Mouse (Mus musculus) embryonic facial prominence, embryonic 10.5 days (tissue): ENCODE results near the gene Vmn1r56. TPM values are rescaled to one million over a fixed set of nuclear protein-coding genes. Genes with fewer than 3 reads are reported as not detected.
"Not testable (repeated sequence)": the region's sequence is repeated elsewhere in the genome, so short reads cannot be mapped to it uniquely, and the experiment has no call there.

Source experiments
- DNase-seq: peaks from one replicate; pipeline ENCODE4 v3.0.0-alpha.2; 2017; ENCODE audit warnings: low spot score
- H3K27ac ChIP-seq: fragments of 300-500 bp; sonication (generic); replicated peaks from 2 replicates; pipeline ENCODE4 v1.5.1; 2016; ENCODE audit warnings: mild to moderate bottlenecking
- H3K27me3 ChIP-seq: fragments of 300-500 bp; sonication (generic); replicated peaks from 2 replicates; pipeline ENCODE4 v1.6.1; 2016; ENCODE audit warnings: low read depth, mild to moderate bottlenecking; ENCODE audit not compliant: poor library complexity, severe bottlenecking
- H3K36me3 ChIP-seq: fragments of 300-500 bp; sonication (generic); replicated peaks from 2 replicates; pipeline ENCODE4 v1.6.1; 2016; ENCODE audit warnings: mild to moderate bottlenecking, moderate library complexity
- H3K4me1 ChIP-seq: fragments of 300-500 bp; sonication (generic); 2 replicates; pipeline ENCODE4 v1.6.1; 2016
- H3K4me3 ChIP-seq: fragments of 300-500 bp; sonication (generic); 2 replicates; pipeline ENCODE4 v1.5.1; 2016; ENCODE audit warnings: mild to moderate bottlenecking, moderate library complexity
- H3K9me3 ChIP-seq: fragments of 300-500 bp; sonication (generic); 2 replicates; pipeline ENCODE4 v1.6.1; 2016; ENCODE audit warnings: mild to moderate bottlenecking
- WGBS: fragments of 180-500 bp; shearing (Covaris S2); methylation state at CpG from one replicate; pipeline ENCODE4 v1.1.7; 2016; 5-methylcytosine and 5-hydroxymethylcytosine counted together
- polyA plus RNA-seq: library from polyadenylated mRNA; unstranded; fragments of >200 nt; fragmentation: Nextera tagmentation; extraction: Ambion mirVana; gene quantifications from 2 replicates; pipeline ENCODE4 v1.2.1, GENCODE M21; 2016

Vmn1r56 gene
- not detected in 2 replicates for polyA plus RNA-seq

- not testable (repeated sequence) for H3K36me3 ChIP-seq, H3K27ac ChIP-seq, H3K27me3 ChIP-seq, H3K4me1 ChIP-seq, H3K4me3 ChIP-seq, DNase-seq
- peaks cover 12% of the 10 kb centered on the region; the same call in 1 of the 2 replicates for H3K9me3 ChIP-seq
These were observed at the start of gene Vmn1r56 for GRCm38 (mm10) chr7:5196647-5197046. Gene Vmn1r56, minus strand, starts transcription at chr7:5196747.

GRCm38 (mm10) chr7:5218193-5218592 lies 21.6 kb upstream of the Vmn1r56 start, which contains the start of gene Vmn1r57:
Gene Vmn1r57, plus strand, starts transcription at chr7:5218493.
- 69% methylated on average over 1 of the region's 1 CpGs for WGBS
- H3K27ac ChIP-seq, H3K36me3 ChIP-seq, H3K4me3 ChIP-seq, DNase-seq, H3K9me3 ChIP-seq, H3K4me1 ChIP-seq, H3K27me3 ChIP-seq: not testable (repeated sequence)

GRCm38 (mm10) chr7:5149570-5149969 lies 47.0 kb downstream of the Vmn1r56 start, which contains the start of gene Vmn1r55:
Gene Vmn1r55, minus strand, starts transcription at chr7:5149670.
- H3K36me3 ChIP-seq, DNase-seq, H3K9me3 ChIP-seq, H3K4me3 ChIP-seq, H3K27me3 ChIP-seq, H3K4me1 ChIP-seq, H3K27ac ChIP-seq: not testable (repeated sequence)

Other genes with a start within 250 kb of the Vmn1r56 start
- 0.09 TPM in 1 of 2 replicates, not detected in the other for gene Sbk2, start 232.3 kb downstream of the Vmn1r56 start, polyA plus RNA-seq
- gene Sbk3, start 225.6 kb downstream of the Vmn1r56 start, polyA plus RNA-seq = 0.05 TPM in 1 of 2 replicates, not detected in the other
- 24.8 and 29.3 TPM in 2 replicates for gene Zfp579, start 200.6 kb downstream of the Vmn1r56 start, polyA plus RNA-seq
- gene Zfp524, start 182.3 kb downstream of the Vmn1r56 start, polyA plus RNA-seq = 7.8 and 8.0 TPM in 2 replicates
- gene Fiz1, start 182.1 kb downstream of the Vmn1r56 start, polyA plus RNA-seq = 55.6 and 56.5 TPM in 2 replicates
- gene Gm44973, start 181.3 kb downstream of the Vmn1r56 start, polyA plus RNA-seq = 0.38 and 1.3 TPM in 2 replicates
- 6.1 and 6.6 TPM in 2 replicates for gene Zfp865, start 176.4 kb downstream of the Vmn1r56 start, polyA plus RNA-seq
- 7.9 and 8.0 TPM in 2 replicates for gene Ccdc106, start 176.2 kb downstream of the Vmn1r56 start, polyA plus RNA-seq
- not detected in 2 replicates for gene 4632433K11Rik, start 162.6 kb downstream of the Vmn1r56 start, polyA plus RNA-seq
- 2.7 and 2.8 TPM in 2 replicates for gene Zfp784, start 158.3 kb downstream of the Vmn1r56 start, polyA plus RNA-seq
- gene Zfp580, start 145.2 kb downstream of the Vmn1r56 start, polyA plus RNA-seq = 29.8 and 33.9 TPM in 2 replicates
- 182 and 189 TPM in 2 replicates for gene U2af2, start 134.6 kb downstream of the Vmn1r56 start, polyA plus RNA-seq
- 56.7 and 58.8 TPM in 2 replicates for gene Epn1, start 116.5 kb downstream of the Vmn1r56 start, polyA plus RNA-seq
- not detected in 2 replicates for gene Rfpl4, start 79.8 kb downstream of the Vmn1r56 start, polyA plus RNA-seq
- 0.20 TPM in 2 replicates for gene Rasl2-9, start 70.8 kb downstream of the Vmn1r56 start, polyA plus RNA-seq
- gene Vmn1r55, start 47.1 kb downstream of the Vmn1r56 start, polyA plus RNA-seq = 0.01 TPM in 1 of 2 replicates, not detected in the other
- not detected in 2 replicates for gene Vmn1r57, start 21.7 kb upstream of the Vmn1r56 start, polyA plus RNA-seq
- not detected in 2 replicates for gene Gm5065, start 153.8 kb upstream of the Vmn1r56 start, polyA plus RNA-seq
- not detected in 2 replicates for gene Nlrp2, start 154.3 kb upstream of the Vmn1r56 start, polyA plus RNA-seq
- gene Vmn1r58, start 216.6 kb upstream of the Vmn1r56 start, polyA plus RNA-seq = not detected in 2 replicates